Comparison of ENCODE assay signal across 8 mouse cellular contexts in the genomic region with DNA sequence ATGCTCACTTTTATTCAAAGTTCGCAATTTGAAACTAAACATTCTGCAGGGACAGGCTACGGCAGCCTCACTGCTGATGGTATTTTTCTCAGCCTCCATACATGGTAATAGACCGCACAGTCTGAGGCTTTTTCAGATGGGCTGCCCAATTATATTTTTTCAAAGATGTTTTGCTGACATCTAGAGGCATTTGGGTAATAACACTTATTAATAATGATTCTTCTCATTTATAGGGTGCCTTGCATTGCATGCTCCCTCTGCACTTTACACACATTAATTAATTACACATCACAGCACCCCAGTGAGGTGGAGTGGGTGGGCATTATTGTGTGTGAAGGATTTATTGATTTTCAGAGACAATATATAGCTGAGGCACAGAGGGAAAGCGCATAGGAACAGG.
DNase-seq lines count a peak whose midpoint lies in the region; ATAC-seq lines count a peak whose summit lies in the region.
"Had no signal": no experiment of that assay in that cellular context is flagged by ENCODE, and none has a peak within 500 bp of the region (broad histone marks: within the 10 kb centered on the region; RNA-seq: fewer than 3 reads in every experiment).

No protein-coding gene starts in this region.

- no peaks in the 10 kb centered on the region for H3K27me3 ChIP-seq in kidney, embryonic 15.5 days
- H3K27me3 ChIP-seq in hindbrain, embryonic 14.5 days (ENCODE audit: control insufficient read depth, insufficient read depth, low read length), result no peaks in the 10 kb centered on the region
- peaks cover 5% of the 10 kb centered on the region; the same call in 1 of the 2 replicates for H3K27me3 ChIP-seq in neural tube, embryonic 13.5 days

- H3K4me3 ChIP-seq in kidney, embryonic 15.5 days (replicated peaks), result no peak overlapping the region
- H3K4me3 ChIP-seq in hindbrain, embryonic 14.5 days (replicated peaks; ENCODE audit: low read length), result no peak overlapping the region
- no peak overlapping the region for H3K4me3 ChIP-seq in neural tube, embryonic 13.5 days

- no peaks in the 10 kb centered on the region for H3K4me1 ChIP-seq in kidney, embryonic 15.5 days
- no peaks in the 10 kb centered on the region for H3K4me1 ChIP-seq in hindbrain, embryonic 14.5 days (replicated peaks; ENCODE audit: control insufficient read depth, insufficient read depth, low read length)
- peaks cover 15% of the 10 kb centered on the region for H3K4me1 ChIP-seq in neural tube, embryonic 13.5 days (replicated peaks)

- no peak overlapping the region for H3K27ac ChIP-seq in kidney, embryonic 15.5 days
- H3K27ac ChIP-seq in hindbrain, embryonic 14.5 days, result no peak overlapping the region
- H3K27ac ChIP-seq in neural tube, embryonic 13.5 days (replicated peaks), result no peak overlapping the region

- 58% methylated on average over 4 of the region's 4 CpGs for WGBS in kidney, embryonic 15.5 days
- WGBS in hindbrain, embryonic 14.5 days, result 43% methylated on average over 4 of the region's 4 CpGs
- 22% methylated on average over 4 of the region's 4 CpGs for WGBS in neural tube, embryonic 13.5 days

- H3K4me2 ChIP-seq in kidney, embryonic 15.5 days, result no peak overlapping the region
- H3K4me2 ChIP-seq in hindbrain, embryonic 14.5 days (replicated peaks), result no peak overlapping the region
- no peak overlapping the region for H3K4me2 ChIP-seq in neural tube, embryonic 13.5 days
- H3K4me2 ChIP-seq: heart, embryonic 11.5 days had no signal

- DNase-seq in kidney, postnatal 4 days, result no peak
- peak; percentile 14 for DNase-seq in brain, embryonic 18.5 days (ENCODE audit: low read depth, low spot score)
- peak; percentile 77 for DNase-seq in hindbrain, embryonic 14.5 days (ENCODE audit: low spot score)
- no peak for DNase-seq in cerebellum, adult 11-12 months
- no peak for DNase-seq in cerebellum, postnatal 25 days

- ATAC-seq in kidney, embryonic 15.5 days (replicated peaks; ENCODE audit: low FRiP score), result peak; percentile 70; the same call in 1 of the 2 replicates
- peak; percentile 85 for ATAC-seq in hindbrain, embryonic 14.5 days (ENCODE audit: low FRiP score)
- ATAC-seq in neural tube, embryonic 13.5 days (ENCODE audit: low read depth), result peak; percentile 84

- H3K9me3 ChIP-seq in kidney, embryonic 15.5 days (replicated peaks), result no peaks in the 10 kb centered on the region
- no peaks in the 10 kb centered on the region for H3K9me3 ChIP-seq in hindbrain, embryonic 14.5 days (ENCODE audit: control insufficient read depth, low read length)
- H3K9me3 ChIP-seq in neural tube, embryonic 13.5 days, result no peaks in the 10 kb centered on the region

- no peaks in the 10 kb centered on the region for H3K36me3 ChIP-seq in kidney, embryonic 15.5 days
- H3K36me3 ChIP-seq in hindbrain, embryonic 14.5 days (replicated peaks; ENCODE audit: control insufficient read depth, insufficient read depth), result no peaks in the 10 kb centered on the region
- no peaks in the 10 kb centered on the region for H3K36me3 ChIP-seq in neural tube, embryonic 13.5 days

- H3K9ac ChIP-seq in kidney, embryonic 15.5 days, result no peak overlapping the region
- H3K9ac ChIP-seq in hindbrain, embryonic 14.5 days, result no peak overlapping the region
- no peak overlapping the region for H3K9ac ChIP-seq in neural tube, embryonic 13.5 days

Comparison
In these comparisons a context has a peak if more than half of its experiments do, and no peak if none do; other contexts are left out.
1. DNase-seq: peak in brain, embryonic 18.5 days (single experiment) and hindbrain, embryonic 14.5 days (single experiment); none in kidney, postnatal 4 days (0 of 2), cerebellum, adult 11-12 months (single experiment) and cerebellum, postnatal 25 days (0 of 2).
2. Peak in every context shown above with its lines, with median percentiles within 50 percentile points of each other: ATAC-seq.